Mouse (Mus musculus) testis, postnatal 14 days (tissue): ENCODE measurements around the gene Plaur.

Experiments used
- DNase-seq: peaks from one replicate; pipeline ENCODE4 v3.0.0; 2021; ENCODE audit warnings: low spot score

Plaur gene

GRCm38 (mm10) chr7:24446697-24447340 is 15.5 kb upstream of the Plaur start:
- no peak for DNase-seq

GRCm38 (mm10) chr7:24448782-24449517 is 13.3 kb upstream of the Plaur start:
- DNase-seq = no peak

- no peak for DNase-seq
Observed at GRCm38 (mm10) chr7:24450585-24451017, 11.7 kb upstream of the Plaur start.

GRCm38 (mm10) chr7:24451855-24452311 is 10.4 kb upstream of the Plaur start, which contains the start of gene Irgc1:
TSS of gene Irgc1 (minus strand) at chr7:24452297.
- DNase-seq = no peak

- DNase-seq = no peak
Observed at GRCm38 (mm10) chr7:24454199-24454598, 8.1 kb upstream of the Plaur start.

GRCm38 (mm10) chr7:24455726-24456125 is 6.6 kb upstream of the Plaur start:
- DNase-seq = no peak

- no peak for DNase-seq
Observed at GRCm38 (mm10) chr7:24457726-24458370, 4.4 kb upstream of the Plaur start.

- DNase-seq = no peak
Observed at GRCm38 (mm10) chr7:24459440-24459839, 2.8 kb upstream of the Plaur start.

GRCm38 (mm10) chr7:24459843-24460242 is 2.4 kb upstream of the Plaur start:
- DNase-seq = no peak

- DNase-seq = no peak
Observed at GRCm38 (mm10) chr7:24461376-24462051, 770 bp upstream of the Plaur start.

- no peak for DNase-seq
Observed at GRCm38 (mm10) chr7:24466835-24467234, 4.6 kb downstream of the Plaur start.

GRCm38 (mm10) chr7:24467886-24468285 is 5.6 kb downstream of the Plaur start:
- no peak for DNase-seq

- peak; percentile 62 for DNase-seq
Observed at GRCm38 (mm10) chr7:24469126-24469525, 6.8 kb downstream of the Plaur start.

GRCm38 (mm10) chr7:24470356-24470755 is 8.1 kb downstream of the Plaur start:
- DNase-seq = no peak

- DNase-seq = no peak
Observed at GRCm38 (mm10) chr7:24472442-24472841, 10.2 kb downstream of the Plaur start.

GRCm38 (mm10) chr7:24472937-24473336 is 10.7 kb downstream of the Plaur start:
- no peak for DNase-seq

GRCm38 (mm10) chr7:24473913-24474529 is 11.7 kb downstream of the Plaur start:
- peak; percentile 62 for DNase-seq

GRCm38 (mm10) chr7:24474811-24475506 is 12.7 kb downstream of the Plaur start:
- DNase-seq = no peak

GRCm38 (mm10) chr7:24476338-24476737 is 14.1 kb downstream of the Plaur start:
- DNase-seq = no peak

- DNase-seq = no peak
Observed at GRCm38 (mm10) chr7:24476856-24477255, 14.6 kb downstream of the Plaur start.

- no peak for DNase-seq
Observed at GRCm38 (mm10) chr7:24478911-24479310, 16.6 kb downstream of the Plaur start.
